Mouse (Mus musculus) cerebellum, adult 2 months (tissue): ENCODE results near the gene Krt23.

Source experiments
- CTCF ChIP-seq: fragments of 200-500 bp; IDR thresholded peaks from 2 replicates; pipeline ENCODE4 v1.5.1; 2011; ENCODE audit warnings: low read depth, mild to moderate bottlenecking, control low read depth, low read length, moderate library complexity, borderline replicate concordance; ENCODE audit not compliant: insufficient read depth
- POLR2A ChIP-seq: fragments of 200-500 bp; IDR thresholded peaks from 2 replicates; pipeline ENCODE4 v1.6.1; 2011; ENCODE audit warnings: low read length, control low read depth, borderline replicate concordance; ENCODE audit not compliant: insufficient read depth

DNA sequence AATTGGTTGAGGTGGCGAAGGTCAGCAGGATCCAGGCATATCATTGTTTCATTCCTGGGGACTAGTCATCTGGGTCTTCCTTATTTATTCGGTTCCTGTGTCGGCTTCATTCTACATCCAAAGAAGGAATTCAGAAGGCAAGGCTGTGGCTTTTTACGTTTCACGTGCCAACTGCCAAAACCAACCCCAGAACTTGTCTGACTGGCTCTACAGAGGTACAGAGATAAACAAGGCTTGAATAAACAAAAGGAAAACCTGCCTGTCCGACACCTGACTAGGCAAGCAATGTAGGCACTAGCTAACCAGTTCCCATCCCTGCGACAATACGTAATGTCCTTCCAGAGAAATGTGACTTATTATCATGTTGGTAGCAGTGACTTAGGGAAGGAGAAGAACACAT, 21.2 kb upstream of the Krt23 start:
- TF ChIP-seq POLR2A: no peak
- TF ChIP-seq CTCF: no peak
